Mouse (Mus musculus) embryonic facial prominence, embryonic 13.5 days (tissue): ENCODE measurements around the gene Sec22a. TPM values are rescaled to one million over a fixed set of nuclear protein-coding genes. Genes with fewer than 3 reads are reported as not detected.

Source experiments
- ATAC-seq: fragments of 200-750 bp; cut with Nextera tagmentation; 2 replicates; pipeline ENCODE4 v1.8.0; 2017; ENCODE audit warnings: low read depth; ENCODE audit not compliant: insufficient number of reproducible peaks, insufficient read depth, low FRiP score, low TSS enrichment
- H3K27ac ChIP-seq: fragments of 300-500 bp; sonication (generic); 2 replicates; pipeline ENCODE4 v1.5.1; 2015; ENCODE audit warnings: moderate library complexity, mild to moderate bottlenecking, inconsistent platforms
- H3K27me3 ChIP-seq: fragments of 300-500 bp; sonication (generic); 2 replicates; pipeline ENCODE4 v1.6.1; 2015; ENCODE audit warnings: mild to moderate bottlenecking, inconsistent platforms
- H3K36me3 ChIP-seq: fragments of 300-500 bp; sonication (generic); 2 replicates; pipeline ENCODE4 v1.6.1; 2015; ENCODE audit warnings: mild to moderate bottlenecking, inconsistent platforms
- H3K4me1 ChIP-seq: fragments of 300-500 bp; sonication (generic); 2 replicates; pipeline ENCODE4 v1.6.1; 2015; ENCODE audit warnings: inconsistent platforms
- H3K4me2 ChIP-seq: fragments of 300-500 bp; sonication (generic); 2 replicates; pipeline ENCODE4 v1.6.1; 2015; ENCODE audit warnings: moderate library complexity, mild to moderate bottlenecking, inconsistent platforms
- H3K4me3 ChIP-seq: fragments of 300-500 bp; sonication (generic); 2 replicates; pipeline ENCODE4 v1.5.1; 2015; ENCODE audit warnings: mild to moderate bottlenecking, inconsistent platforms
- H3K9ac ChIP-seq: fragments of 300-500 bp; sonication (generic); 2 replicates; pipeline ENCODE4 v1.6.1; 2015; ENCODE audit warnings: mild to moderate bottlenecking, inconsistent platforms
- H3K9me3 ChIP-seq: fragments of 300-500 bp; sonication (generic); 2 replicates; pipeline ENCODE4 v1.6.1; 2016; ENCODE audit warnings: inconsistent platforms
- WGBS: fragments of 180-500 bp; shearing (Covaris S2); methylation state at CpG from one replicate; pipeline ENCODE4 v1.1.7; 2015; ENCODE audit warnings: mixed read lengths; 5-methylcytosine and 5-hydroxymethylcytosine counted together
- polyA plus RNA-seq: library from polyadenylated mRNA; unstranded; fragments of >200 nt; fragmentation: Nextera tagmentation; extraction: Ambion mirVana; gene quantifications from 2 replicates; pipeline ENCODE4 v1.2.1, GENCODE M21; 2015

The Sec22a gene
- 51.3 and 54.4 TPM in 2 replicates for polyA plus RNA-seq

GRCm38 (mm10) chr16:35363150-35364062 is at the start of gene Sec22a:
Gene Sec22a (minus strand): TSS chr16:35363918.
- peak within 1 kb of the TSS; percentile 86 for H3K4me2 ChIP-seq
- peaks cover 11% of the 10 kb centered on the region for H3K4me1 ChIP-seq
- H3K9ac ChIP-seq = peak within 1 kb of the TSS; percentile 89
- under 1% methylated on average over 67 of the region's 67 CpGs for WGBS
- peak within 1 kb of the TSS; percentile 83 for H3K4me3 ChIP-seq
- H3K27ac ChIP-seq = peak within 1 kb of the TSS; percentile 83
- H3K36me3 ChIP-seq = peaks cover 14% of the 10 kb centered on the region; the same call in 1 of the 2 replicates
- no peaks in the 10 kb centered on the region for H3K9me3 ChIP-seq
- no peaks in the 10 kb centered on the region for H3K27me3 ChIP-seq
- peak; percentile 100 for ATAC-seq

DNA sequence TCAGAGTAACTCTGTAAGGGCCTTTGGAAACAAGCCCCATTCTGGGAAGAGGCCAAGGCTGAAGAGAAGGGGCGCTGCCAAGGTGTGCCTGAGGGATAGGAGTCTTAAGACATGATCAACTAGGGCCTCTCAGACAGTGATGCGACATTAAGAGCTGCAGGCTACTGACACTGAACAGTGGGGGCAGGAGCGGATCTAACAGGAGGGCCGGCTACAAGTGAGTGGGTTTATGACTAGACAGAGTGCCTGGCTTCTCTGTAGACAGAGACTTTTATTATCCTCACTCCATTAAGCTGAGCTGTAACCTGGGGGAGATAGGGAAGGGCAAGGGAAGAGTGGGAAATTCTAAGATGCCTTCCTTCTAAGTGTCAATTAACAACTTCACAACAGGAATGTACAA is 43.0 kb upstream of the Sec22a start:
- Histone ChIP-seq H3K4me3 (no peak overlapping the region), H3K9ac (no peak overlapping the region), H3K4me2 (no peak overlapping the region), H3K9me3 (no peaks in the 10 kb centered on the region), H3K27me3 (no peaks in the 10 kb centered on the region), H3K27ac (no peak overlapping the region), H3K4me1 (no peaks in the 10 kb centered on the region), H3K36me3 (peaks cover 57% of the 10 kb centered on the region)
- 66% methylated on average over 4 of the region's 4 CpGs for WGBS
- ATAC-seq = no peak

DNA sequence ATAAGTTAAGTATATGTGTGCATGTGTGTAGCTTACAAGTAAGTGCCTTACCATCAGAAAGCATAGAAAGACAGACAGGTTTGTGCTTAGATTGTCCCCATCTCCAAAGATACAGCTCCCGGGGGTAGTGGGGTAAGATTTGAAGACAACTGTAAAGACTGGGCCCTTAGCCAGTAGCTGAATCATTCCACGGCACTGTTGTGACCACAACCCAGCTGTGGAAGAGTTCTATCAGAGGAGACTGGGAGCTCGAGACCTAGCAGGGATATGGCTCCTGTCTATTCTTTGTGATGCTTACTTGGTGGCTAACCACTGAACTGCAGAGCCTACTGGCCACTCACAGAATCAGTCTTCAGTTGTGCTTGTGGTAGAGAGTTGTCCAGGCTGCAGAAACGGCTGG is 42.4 kb upstream of the Sec22a start:
- Histone ChIP-seq H3K4me1 (no peaks in the 10 kb centered on the region), H3K27me3 (no peaks in the 10 kb centered on the region), H3K4me3 (no peak overlapping the region), H3K4me2 (no peak overlapping the region), H3K36me3 (peaks cover 58% of the 10 kb centered on the region), H3K9me3 (no peaks in the 10 kb centered on the region), H3K9ac (no peak overlapping the region), H3K27ac (no peak overlapping the region)
- 81% methylated on average over 4 of the region's 4 CpGs for WGBS
- ATAC-seq = no peak

DNA sequence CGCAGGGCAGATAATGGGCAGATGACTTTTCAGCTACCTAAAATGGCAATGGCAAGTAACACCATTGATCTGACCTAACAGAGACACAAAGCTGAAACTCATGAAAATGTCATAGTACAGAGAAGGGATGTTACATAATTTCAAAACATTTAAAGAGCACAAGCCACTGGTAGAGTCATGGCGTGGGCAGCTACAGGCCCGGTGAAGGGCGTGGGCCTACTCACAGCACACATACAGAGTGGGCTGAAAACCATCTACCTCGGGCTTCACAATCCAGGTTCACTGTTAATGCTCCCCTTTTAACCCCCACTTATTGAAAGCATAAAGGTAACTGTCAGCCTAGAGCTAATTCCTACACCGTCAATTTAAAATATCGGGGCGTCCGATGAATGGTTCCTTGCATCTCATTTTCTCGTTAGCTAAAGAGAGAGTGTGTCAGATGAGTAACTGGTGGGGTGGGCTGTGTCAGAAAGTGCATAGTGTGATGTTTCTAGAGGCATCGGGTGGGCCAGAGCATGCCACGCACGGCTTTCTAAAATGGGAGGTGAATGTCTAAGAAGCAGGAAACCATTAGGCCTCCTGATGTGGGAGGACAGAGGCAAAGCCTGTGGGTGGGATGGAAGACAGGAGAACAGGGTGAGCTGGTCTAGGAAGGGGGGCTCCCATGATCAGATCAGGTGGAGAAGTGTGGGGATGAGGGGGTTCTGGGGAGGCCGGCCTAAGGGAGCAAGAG is 41.8 kb upstream of the Sec22a start:
- H3K36me3 ChIP-seq = peaks cover 58% of the 10 kb centered on the region
- H3K9me3 ChIP-seq = no peaks in the 10 kb centered on the region
- no peak overlapping the region for H3K27ac ChIP-seq
- no peak overlapping the region for H3K4me2 ChIP-seq
- no peaks in the 10 kb centered on the region for H3K4me1 ChIP-seq
- H3K9ac ChIP-seq = no peak overlapping the region
- 90% methylated on average over 14 of the region's 14 CpGs for WGBS
- ATAC-seq = no peak
- H3K4me3 ChIP-seq = no peak overlapping the region
- no peaks in the 10 kb centered on the region for H3K27me3 ChIP-seq

GRCm38 (mm10) chr16:35404864-35405263 is 41.1 kb upstream of the Sec22a start:
- no peak overlapping the region for H3K4me3 ChIP-seq
- WGBS = 63% methylated on average over 5 of the region's 5 CpGs
- no peak for ATAC-seq
- H3K27ac ChIP-seq = no peak overlapping the region
- no peak overlapping the region for H3K9ac ChIP-seq
- no peaks in the 10 kb centered on the region for H3K27me3 ChIP-seq
- 0 out of 2 replicates have a peak, but pooled peaks cover 4% of the 10 kb centered on the region for H3K4me1 ChIP-seq
- peaks cover 53% of the 10 kb centered on the region for H3K36me3 ChIP-seq
- no peak overlapping the region for H3K4me2 ChIP-seq
- H3K9me3 ChIP-seq = no peaks in the 10 kb centered on the region

DNA sequence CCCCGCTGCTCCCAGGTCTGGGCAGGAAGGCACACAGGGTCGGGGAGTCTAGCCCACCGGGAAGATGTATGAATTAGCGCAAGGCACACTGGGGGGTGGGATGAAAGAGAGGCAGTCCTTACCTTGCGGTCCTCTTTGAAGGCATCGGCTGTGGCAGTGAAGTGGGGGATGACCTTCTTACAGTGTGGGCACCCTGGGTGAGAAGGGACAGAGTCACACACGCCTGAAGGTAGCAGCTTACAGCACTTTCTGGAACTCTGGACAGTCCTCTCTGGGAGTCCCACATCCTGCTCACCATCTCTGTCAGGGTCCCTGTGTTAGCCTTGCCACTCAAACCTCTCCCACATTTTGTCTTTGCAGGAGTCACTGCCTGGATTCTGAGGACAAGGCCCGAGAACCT is 40.2 kb upstream of the Sec22a start:
- no peak for ATAC-seq
- WGBS = 93% methylated on average over 8 of the region's 8 CpGs
- H3K4me1 ChIP-seq = 0 out of 2 replicates have a peak, but pooled peaks cover 5% of the 10 kb centered on the region
- no peaks in the 10 kb centered on the region for H3K9me3 ChIP-seq
- H3K4me2 ChIP-seq = no peak overlapping the region
- H3K4me3 ChIP-seq = no peak overlapping the region
- H3K27ac ChIP-seq = no peak overlapping the region
- no peaks in the 10 kb centered on the region for H3K27me3 ChIP-seq
- peaks cover 52% of the 10 kb centered on the region for H3K36me3 ChIP-seq
- no peak overlapping the region for H3K9ac ChIP-seq

DNA sequence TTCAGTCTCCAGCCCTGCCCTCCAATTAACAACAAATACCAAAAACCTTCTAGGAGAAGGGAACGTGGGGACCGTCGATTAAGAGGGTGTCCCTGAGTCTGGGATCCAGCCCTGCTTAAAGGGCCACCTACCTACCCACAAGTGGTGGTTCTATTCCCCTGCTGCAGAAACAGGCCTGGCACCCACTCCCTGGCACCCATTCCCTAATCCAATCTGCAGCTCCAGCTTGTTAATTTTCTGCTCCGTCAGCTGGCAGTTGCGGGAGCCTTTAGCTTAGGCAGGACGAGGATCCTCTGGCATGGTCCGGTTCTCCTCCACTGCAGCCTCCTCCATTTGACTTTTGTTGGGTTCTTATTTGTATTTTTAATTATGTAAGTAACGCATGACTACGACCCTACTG is 39.6 kb upstream of the Sec22a start:
- Histone ChIP-seq H3K9me3 (no peaks in the 10 kb centered on the region), H3K9ac (no peak overlapping the region), H3K4me2 (no peak overlapping the region), H3K27me3 (no peaks in the 10 kb centered on the region), H3K4me3 (no peak overlapping the region), H3K27ac (no peak overlapping the region), H3K36me3 (peaks cover 52% of the 10 kb centered on the region), H3K4me1 (0 out of 2 replicates have a peak, but pooled peaks cover 5% of the 10 kb centered on the region)
- 89% methylated on average over 9 of the region's 9 CpGs for WGBS
- no peak for ATAC-seq

GRCm38 (mm10) chr16:35392813-35393212 is 29.1 kb upstream of the Sec22a start:
- 82% methylated on average over 8 of the region's 8 CpGs for WGBS
- Histone ChIP-seq H3K27me3 (no peaks in the 10 kb centered on the region), H3K9ac (no peak overlapping the region), H3K27ac (no peak overlapping the region), H3K4me1 (no peaks in the 10 kb centered on the region), H3K4me3 (no peak overlapping the region), H3K36me3 (peaks cover 18% of the 10 kb centered on the region), H3K9me3 (no peaks in the 10 kb centered on the region), H3K4me2 (no peak overlapping the region)
- no peak for ATAC-seq

GRCm38 (mm10) chr16:35385654-35386053 is 21.9 kb upstream of the Sec22a start:
- no peak for ATAC-seq
- Histone ChIP-seq H3K9me3 (no peaks in the 10 kb centered on the region), H3K27ac (no peak overlapping the region), H3K9ac (no peak overlapping the region), H3K4me3 (no peak overlapping the region), H3K27me3 (no peaks in the 10 kb centered on the region), H3K4me2 (no peak overlapping the region), H3K4me1 (no peaks in the 10 kb centered on the region), H3K36me3 (no peaks in the 10 kb centered on the region)
- 87% methylated on average over 3 of the region's 3 CpGs for WGBS

- 87% methylated on average over 9 of the region's 9 CpGs for WGBS
- H3K4me2 ChIP-seq = no peak overlapping the region
- ATAC-seq = no peak
These were observed 16.3 kb upstream of the Sec22a start for GRCm38 (mm10) chr16:35380048-35380447.

DNA sequence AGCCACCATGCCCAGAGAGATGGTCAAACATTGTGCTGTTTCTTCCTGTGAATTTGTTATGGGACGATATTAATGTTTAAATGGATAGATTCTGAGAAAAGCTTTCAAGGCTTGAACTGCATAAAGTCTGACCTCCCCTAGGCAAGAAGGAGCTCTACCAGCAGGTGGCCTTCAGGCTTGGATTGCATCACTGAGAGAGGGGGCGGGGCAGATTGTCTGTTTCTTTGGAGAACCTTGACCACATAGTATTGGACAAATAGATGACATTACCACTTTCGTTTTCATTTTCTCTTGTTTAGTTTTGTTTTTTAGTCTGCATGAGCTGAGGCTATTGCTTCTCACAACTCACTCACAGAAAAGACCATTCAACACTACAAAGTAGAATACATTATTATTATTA is 15.6 kb upstream of the Sec22a start:
- no peak for ATAC-seq
- Histone ChIP-seq H3K4me3 (no peak overlapping the region), H3K27ac (no peak overlapping the region), H3K4me2 (no peak overlapping the region), H3K9me3 (no peaks in the 10 kb centered on the region), H3K9ac (no peak overlapping the region), H3K4me1 (no peaks in the 10 kb centered on the region), H3K36me3 (no peaks in the 10 kb centered on the region), H3K27me3 (no peaks in the 10 kb centered on the region)
- 87% methylated on average over 3 of the region's 3 CpGs for WGBS

More at GRCm38 (mm10) chr16:35380048-35380447, 16.3 kb upstream of the Sec22a start:
- no peak overlapping the region for H3K9ac ChIP-seq
- no peaks in the 10 kb centered on the region for H3K9me3 ChIP-seq
- no peak overlapping the region for H3K4me3 ChIP-seq
- H3K27me3 ChIP-seq = no peaks in the 10 kb centered on the region
- H3K4me1 ChIP-seq = no peaks in the 10 kb centered on the region
- H3K27ac ChIP-seq = no peak overlapping the region
- H3K36me3 ChIP-seq = no peaks in the 10 kb centered on the region
